Mouse (Mus musculus) intestine, embryonic 16.5 days (tissue): ENCODE measurements around the gene Rpl37. TPM values are rescaled to one million over a fixed set of nuclear protein-coding genes. Genes with fewer than 3 reads are reported as not detected.

Experiments
- ATAC-seq: fragments of 200-750 bp; cut with Nextera tagmentation; 2 replicates; pipeline ENCODE4 v1.8.0; 2017; ENCODE audit warnings: moderate TSS enrichment, moderate library complexity
- H3K27ac ChIP-seq: fragments of 300-500 bp; sonication (generic); 2 replicates; pipeline ENCODE4 v1.5.1; 2014; ENCODE audit warnings: mild to moderate bottlenecking, low read length
- H3K27me3 ChIP-seq: fragments of 300-500 bp; sonication (generic); replicated peaks from 2 replicates; pipeline ENCODE4 v1.6.1; 2014; ENCODE audit warnings: low read length, control low read depth, mixed read lengths; ENCODE audit not compliant: control insufficient read depth, insufficient read depth
- H3K36me3 ChIP-seq: fragments of 300-500 bp; sonication (generic); 2 replicates; pipeline ENCODE4 v1.6.1; 2014; ENCODE audit warnings: low read length, control low read depth; ENCODE audit not compliant: control insufficient read depth, insufficient read depth
- H3K4me1 ChIP-seq: fragments of 300-500 bp; sonication (generic); 2 replicates; pipeline ENCODE4 v1.6.1; 2014; ENCODE audit warnings: low read length, control low read depth, mixed read lengths; ENCODE audit not compliant: control insufficient read depth, insufficient read depth
- H3K4me2 ChIP-seq: fragments of 300-500 bp; sonication (generic); 2 replicates; pipeline ENCODE4 v1.6.1; 2014; ENCODE audit warnings: low read depth, low read length, control low read depth
- H3K4me3 ChIP-seq: fragments of 300-500 bp; sonication (generic); 2 replicates; pipeline ENCODE4 v1.5.1; 2014; ENCODE audit warnings: mild to moderate bottlenecking, low read length
- H3K9ac ChIP-seq: fragments of 300-500 bp; sonication (generic); 2 replicates; pipeline ENCODE4 v1.6.1; 2014; ENCODE audit warnings: low read depth, low read length
- H3K9me3 ChIP-seq: fragments of 300-500 bp; sonication (generic); 2 replicates; pipeline ENCODE4 v1.6.1; 2016; ENCODE audit warnings: low read length, control low read depth; ENCODE audit not compliant: control insufficient read depth
- WGBS: fragments of 180-500 bp; shearing (Covaris S2); extraction: QIAGEN DNeasy Blood & Tissue Kit; methylation state at CpG from one replicate; pipeline ENCODE4 v1.1.7; 2014; 5-methylcytosine and 5-hydroxymethylcytosine counted together
- polyA plus RNA-seq: library from polyadenylated mRNA; unstranded; fragments of >200 nt; fragmentation: Nextera tagmentation; extraction: Ambion mirVana; gene quantifications from 2 replicates; pipeline ENCODE4 v1.2.1, GENCODE M21; 2015

Gene Rpl37
- polyA plus RNA-seq, 1 experiment from 2014 or later = 438 TPM

DNA sequence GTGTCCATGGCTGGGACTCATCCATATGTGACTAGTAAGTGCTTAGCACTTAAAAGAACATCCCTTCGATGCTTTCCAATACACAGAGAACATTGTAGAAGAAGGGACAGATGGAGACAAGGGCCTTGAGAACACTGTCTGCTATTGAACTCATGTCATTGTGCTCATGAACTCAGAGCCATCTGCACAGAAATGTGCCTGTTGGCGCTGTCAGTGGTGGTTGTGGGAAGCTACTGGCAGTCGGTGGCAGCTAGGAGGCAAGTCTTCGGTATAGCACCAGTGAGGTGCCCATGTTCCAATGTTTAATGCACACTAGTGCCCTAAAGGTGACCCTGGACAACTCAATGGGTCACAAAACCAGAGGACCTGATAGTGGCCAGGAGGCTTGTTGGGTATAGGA is 14.1 kb upstream of the Rpl37 start:
- Histone ChIP-seq H3K4me1 (no peaks in the 10 kb centered on the region), H3K27me3 (no peaks in the 10 kb centered on the region), H3K4me2 (no peak overlapping the region), H3K36me3 (peaks cover 3% of the 10 kb centered on the region; the same call in 1 of the 2 replicates), H3K27ac (no peak overlapping the region), H3K9ac (no peak overlapping the region), H3K4me3 (no peak overlapping the region), H3K9me3 (no peaks in the 10 kb centered on the region)
- no peak for ATAC-seq
- WGBS = 89% methylated on average over 4 of the region's 4 CpGs

DNA sequence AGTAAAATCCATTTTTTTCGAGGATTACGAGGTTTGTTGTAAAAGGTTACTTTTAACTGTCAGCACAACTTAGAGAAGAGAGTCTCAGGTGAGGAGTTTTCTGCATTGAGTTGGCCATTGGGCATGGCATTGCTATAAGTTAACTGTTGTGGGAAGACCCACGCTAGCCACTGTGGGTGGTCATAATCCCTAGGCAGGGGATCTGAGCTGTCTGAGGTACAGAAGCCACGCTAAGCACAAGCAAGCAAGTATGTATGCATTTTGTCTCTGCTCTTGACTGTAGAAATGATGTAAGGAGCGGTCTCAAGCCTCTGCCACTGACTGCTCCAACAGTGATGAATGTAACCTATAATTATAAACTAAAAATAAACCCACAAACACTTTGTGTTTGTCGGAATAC is 10.6 kb upstream of the Rpl37 start:
- no peak overlapping the region for H3K9ac ChIP-seq
- H3K27me3 ChIP-seq = no peaks in the 10 kb centered on the region
- H3K27ac ChIP-seq = no peak overlapping the region
- 78% methylated on average over 6 of the region's 6 CpGs for WGBS
- no peak for ATAC-seq
- H3K4me2 ChIP-seq = no peak overlapping the region
- no peaks in the 10 kb centered on the region for H3K4me1 ChIP-seq
- H3K36me3 ChIP-seq = no peaks in the 10 kb centered on the region
- H3K9me3 ChIP-seq = no peaks in the 10 kb centered on the region
- no peak overlapping the region for H3K4me3 ChIP-seq

DNA sequence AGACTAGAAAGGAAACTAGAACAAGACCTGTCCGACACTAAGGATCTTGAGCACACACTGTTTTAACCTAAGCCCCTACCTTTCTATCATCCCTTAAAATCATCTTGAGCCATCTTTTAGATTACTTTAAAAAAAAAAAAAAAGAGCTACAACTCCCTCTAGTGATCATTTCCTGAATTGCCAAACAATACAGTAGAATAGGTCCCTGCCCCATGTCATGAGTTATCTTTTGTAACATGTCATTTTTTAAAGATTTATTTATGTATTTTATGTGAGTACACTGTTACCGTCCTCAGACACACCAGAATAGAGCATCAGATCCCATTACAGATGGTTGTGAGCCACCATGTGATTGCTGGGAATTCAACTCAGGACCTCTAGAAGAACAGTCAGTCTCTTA is 10.2 kb upstream of the Rpl37 start:
- Histone ChIP-seq H3K27ac (no peak overlapping the region), H3K4me1 (no peaks in the 10 kb centered on the region), H3K4me2 (no peak overlapping the region), H3K9ac (no peak overlapping the region), H3K9me3 (no peaks in the 10 kb centered on the region), H3K36me3 (no peaks in the 10 kb centered on the region), H3K27me3 (no peaks in the 10 kb centered on the region), H3K4me3 (no peak overlapping the region)
- WGBS = 52% methylated on average over 2 of the region's 2 CpGs
- ATAC-seq = peak; percentile 31; the same call in 1 of the 2 replicates

DNA sequence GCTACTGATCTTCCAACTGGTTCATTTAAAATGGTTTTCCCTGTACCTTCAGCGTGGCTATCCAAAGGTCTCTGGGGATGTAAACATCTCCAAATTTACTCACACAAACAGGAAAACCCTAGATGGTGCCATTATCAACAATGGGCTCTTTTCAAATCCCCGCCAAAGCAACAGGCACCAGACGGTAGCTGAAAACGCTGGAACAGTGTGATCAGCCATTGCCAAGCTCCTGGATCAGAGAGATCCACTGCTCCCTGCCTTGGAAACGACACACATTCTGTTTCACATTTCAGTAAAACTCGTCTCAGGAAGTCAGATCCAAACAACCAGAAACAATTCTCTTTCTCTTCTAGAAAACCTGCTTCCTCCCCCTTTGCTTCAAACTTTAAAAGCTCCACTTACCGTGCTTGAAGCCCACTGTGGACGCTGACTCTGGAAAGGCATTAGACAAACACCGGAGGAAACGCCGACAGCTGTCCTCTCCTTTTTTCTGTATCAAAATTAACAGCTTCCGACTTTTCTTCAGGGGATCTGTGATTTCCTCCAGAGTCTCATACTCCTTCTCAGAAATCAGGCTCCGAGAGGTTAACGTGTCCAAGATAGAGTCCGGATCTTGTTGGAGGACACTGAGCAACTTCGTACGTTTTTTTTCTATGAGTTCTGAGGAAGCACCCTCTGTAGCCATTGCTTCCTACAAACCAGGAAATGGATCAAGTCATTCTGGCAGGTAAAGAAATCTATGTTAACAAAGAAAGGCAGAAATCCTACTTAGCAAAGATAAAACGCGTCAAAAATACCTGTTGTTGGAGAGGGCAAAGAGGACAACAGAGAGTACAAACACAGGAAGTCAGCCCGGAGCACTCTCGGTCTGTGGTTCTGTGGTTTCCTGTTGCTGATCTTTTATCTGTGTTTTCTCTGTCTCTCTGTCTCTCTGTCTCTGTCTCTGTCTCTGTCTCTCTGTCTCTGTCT is 8.5 kb upstream of the Rpl37 start, which contains the start of gene Card6:
Card6 (minus strand) TSS at position 854 of the 969 bp plus-strand sequence.
- peak within 1 kb of the TSS; percentile 43 for H3K27ac ChIP-seq
- H3K9ac ChIP-seq = peak within 1 kb of the TSS; percentile 26
- H3K4me3 ChIP-seq = peak within 1 kb of the TSS; percentile 35
- H3K4me1 ChIP-seq = no peaks in the 10 kb centered on the region
- H3K27me3 ChIP-seq = no peaks in the 10 kb centered on the region
- ATAC-seq = no peak; the same call in 1 of the 2 replicates
- peak within 1 kb of the TSS; percentile 42 for H3K4me2 ChIP-seq
- H3K36me3 ChIP-seq = no peaks in the 10 kb centered on the region
- 43% methylated on average over 21 of the region's 21 CpGs for WGBS
- H3K9me3 ChIP-seq = no peaks in the 10 kb centered on the region

DNA sequence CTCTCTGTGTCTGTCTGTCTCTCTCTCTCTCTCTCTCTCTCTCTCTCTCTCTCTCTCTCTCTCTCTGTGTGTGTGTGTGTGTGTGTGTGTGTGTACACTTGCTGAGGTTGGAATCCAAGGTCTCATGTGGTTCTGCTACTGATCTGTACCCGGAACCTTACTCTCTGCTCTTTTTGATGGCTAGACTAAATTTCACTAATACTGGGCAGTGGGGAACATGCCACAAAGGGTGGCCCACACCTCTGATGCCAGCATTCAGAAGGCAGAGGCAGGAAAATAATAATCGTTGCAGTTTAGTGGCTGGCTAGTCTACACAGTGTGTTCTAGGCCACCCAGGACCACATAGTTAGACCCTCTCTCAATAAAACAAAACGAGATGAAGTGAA is 7.8 kb upstream of the Rpl37 start:
- Histone ChIP-seq H3K9ac (peak overlapping the region; percentile 26; the same call in 1 of the 2 replicates), H3K9me3 (no peaks in the 10 kb centered on the region), H3K4me2 (0 out of 2 replicates have a peak overlapping the region, but pooled peaks have one; percentile 42), H3K27ac (no peak overlapping the region), H3K4me1 (no peaks in the 10 kb centered on the region), H3K4me3 (no peak overlapping the region), H3K36me3 (no peaks in the 10 kb centered on the region), H3K27me3 (no peaks in the 10 kb centered on the region)
- WGBS = 82% methylated on average over 3 of the region's 3 CpGs
- 0 out of 2 replicates have a peak, but pooled peaks have one; percentile 32 for ATAC-seq

DNA sequence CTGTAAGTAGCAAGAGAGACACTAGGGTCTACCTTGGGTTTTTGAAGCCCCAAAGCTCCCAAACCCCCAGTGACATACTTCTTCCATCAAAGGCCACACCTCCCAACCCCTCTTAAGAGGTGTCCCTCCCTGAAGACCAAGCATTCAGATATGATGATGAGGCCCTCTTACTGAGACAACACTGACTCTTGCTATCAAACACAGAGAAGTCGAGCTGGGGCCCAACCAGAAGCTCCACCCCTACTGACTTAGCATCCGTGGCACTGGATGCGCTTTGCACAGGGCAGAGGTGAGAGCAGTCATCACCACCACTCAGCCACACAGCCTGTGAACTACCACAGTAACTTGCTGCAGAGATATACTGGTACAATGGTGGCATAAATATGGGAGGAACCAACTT is 3.8 kb upstream of the Rpl37 start:
- 82% methylated on average over 3 of the region's 3 CpGs for WGBS
- Histone ChIP-seq H3K4me2 (no peak overlapping the region), H3K9ac (no peak overlapping the region), H3K4me1 (peaks cover 3% of the 10 kb centered on the region), H3K27me3 (no peaks in the 10 kb centered on the region), H3K36me3 (no peaks in the 10 kb centered on the region), H3K4me3 (no peak overlapping the region), H3K27ac (no peak overlapping the region), H3K9me3 (no peaks in the 10 kb centered on the region)
- no peak for ATAC-seq

DNA sequence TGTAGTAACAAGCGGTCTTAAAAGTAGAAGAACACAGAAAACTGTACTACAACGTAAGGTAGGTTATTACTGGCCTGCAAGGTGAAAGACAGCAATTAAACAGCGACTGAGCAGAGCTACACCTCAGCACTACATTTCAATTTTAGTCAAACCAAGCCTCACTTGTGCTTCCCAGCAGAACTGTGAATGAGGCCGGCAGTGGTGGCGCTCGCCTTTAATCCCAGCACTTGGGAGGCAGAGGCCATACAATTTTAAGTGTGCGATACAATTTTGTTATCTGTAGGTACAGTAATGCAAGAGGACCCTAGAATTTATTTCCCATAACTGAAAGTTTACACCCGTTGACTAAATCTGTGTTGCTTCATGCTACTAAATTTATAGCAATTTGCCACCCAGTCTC is 1.3 kb upstream of the Rpl37 start:
- peak overlapping the region; percentile 77 for H3K9ac ChIP-seq
- H3K4me1 ChIP-seq = peaks cover 7% of the 10 kb centered on the region
- H3K27me3 ChIP-seq = no peaks in the 10 kb centered on the region
- H3K4me3 ChIP-seq = peak overlapping the region; percentile 75
- H3K36me3 ChIP-seq = peaks cover 16% of the 10 kb centered on the region
- peak overlapping the region; percentile 50 for H3K4me2 ChIP-seq
- no peak for ATAC-seq
- 46% methylated on average over 8 of the region's 8 CpGs for WGBS
- no peaks in the 10 kb centered on the region for H3K9me3 ChIP-seq
- no peak overlapping the region for H3K27ac ChIP-seq

DNA sequence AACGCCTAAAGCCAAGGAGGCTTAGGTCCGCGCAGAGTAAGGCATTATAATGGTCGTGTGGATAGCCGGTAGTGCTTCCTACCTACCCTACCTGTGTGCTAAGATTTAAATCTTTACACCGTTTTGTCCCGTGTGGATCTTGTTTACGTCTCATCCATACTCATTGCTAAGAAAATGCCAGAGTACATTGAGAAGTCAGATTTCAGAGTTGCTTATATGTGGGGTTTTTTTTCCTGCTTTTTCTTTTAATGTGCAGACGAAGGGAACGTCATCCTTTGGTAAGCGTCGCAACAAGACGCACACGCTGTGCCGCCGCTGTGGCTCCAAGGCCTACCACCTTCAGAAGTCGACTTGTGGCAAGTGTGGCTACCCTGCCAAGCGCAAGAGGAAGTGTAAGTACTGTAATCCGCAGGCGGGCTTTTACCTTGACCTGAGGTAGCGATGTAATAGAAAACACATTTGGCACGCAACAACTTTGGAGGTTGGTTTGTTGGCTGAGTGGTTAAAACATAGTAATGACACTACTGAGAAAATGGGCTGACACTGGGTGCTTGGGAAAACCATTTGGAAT is 671 bp downstream of the Rpl37 start:
- no peaks in the 10 kb centered on the region for H3K9me3 ChIP-seq
- H3K27me3 ChIP-seq = no peaks in the 10 kb centered on the region
- H3K4me3 ChIP-seq = peak overlapping the region; percentile 75
- H3K27ac ChIP-seq = peak overlapping the region; percentile 69
- H3K9ac ChIP-seq = peak overlapping the region; percentile 87
- WGBS = under 1% methylated on average over 22 of the region's 22 CpGs
- peak overlapping the region; percentile 60 for H3K4me2 ChIP-seq
- H3K36me3 ChIP-seq = peaks cover 17% of the 10 kb centered on the region
- no peak for ATAC-seq
- H3K4me1 ChIP-seq = peaks cover 7% of the 10 kb centered on the region

DNA sequence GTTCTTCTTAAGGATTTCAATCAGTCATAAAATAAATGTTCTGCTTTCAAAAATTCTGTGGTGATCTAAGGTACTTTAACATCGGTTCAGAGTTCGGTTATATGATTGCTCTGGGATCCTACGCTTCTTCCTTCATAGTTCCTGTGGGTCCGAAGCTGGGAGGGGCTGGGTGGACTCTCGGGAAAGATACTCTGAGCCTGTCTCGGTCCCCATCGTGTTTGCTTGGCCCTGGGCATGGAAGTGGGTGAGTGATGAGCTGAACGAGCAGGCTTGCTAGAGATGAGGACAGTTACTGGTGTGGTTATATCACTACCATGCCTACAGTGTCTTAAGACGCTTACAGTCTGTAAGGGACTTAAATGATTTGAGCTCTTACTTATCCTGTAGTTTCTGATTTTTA is 2.2 kb downstream of the Rpl37 start:
- no peak overlapping the region for H3K27ac ChIP-seq
- peaks cover 7% of the 10 kb centered on the region for H3K4me1 ChIP-seq
- H3K4me2 ChIP-seq = peak overlapping the region; percentile 22; the same call in 1 of the 2 replicates
- WGBS = 81% methylated on average over 9 of the region's 9 CpGs
- no peak overlapping the region for H3K9ac ChIP-seq
- no peaks in the 10 kb centered on the region for H3K9me3 ChIP-seq
- no peak for ATAC-seq
- peaks cover 20% of the 10 kb centered on the region for H3K36me3 ChIP-seq
- no peak overlapping the region; the same call in 1 of the 2 replicates for H3K4me3 ChIP-seq
- H3K27me3 ChIP-seq = no peaks in the 10 kb centered on the region
